Mouse (Mus musculus) limb, embryonic 14.5 days (tissue): ENCODE results near the gene Wdr70. TPM values are rescaled to one million over a fixed set of nuclear protein-coding genes. Genes with fewer than 3 reads are reported as not detected.

Experiments
- ATAC-seq: fragments of 200-750 bp; cut with Nextera tagmentation; 2 replicates; pipeline ENCODE4 v1.8.0; 2017; ENCODE audit warnings: low read depth, moderate number of reproducible peaks, moderate TSS enrichment; ENCODE audit not compliant: low FRiP score
- DNase-seq: peaks from one replicate; pipeline ENCODE4 v3.0.0-alpha.2; 2015; ENCODE audit warnings: low spot score
- H3K27ac ChIP-seq: fragments of 300-500 bp; sonication (generic); replicated peaks from 2 replicates; pipeline ENCODE4 v1.5.1; 2014; ENCODE audit warnings: low read depth, mild to moderate bottlenecking, low read length, moderate library complexity, mixed read lengths
- H3K27me3 ChIP-seq: fragments of 300-500 bp; sonication (generic); 2 replicates; pipeline ENCODE4 v1.6.1; 2014; ENCODE audit warnings: low read length, mixed read lengths; ENCODE audit not compliant: control insufficient read depth, insufficient read depth
- H3K36me3 ChIP-seq: fragments of 300-500 bp; sonication (generic); 2 replicates; pipeline ENCODE4 v1.6.1; 2014; ENCODE audit warnings: mild to moderate bottlenecking, low read length, moderate library complexity, mixed read lengths; ENCODE audit not compliant: control insufficient read depth, insufficient read depth
- H3K4me1 ChIP-seq: fragments of 300-500 bp; sonication (generic); 2 replicates; pipeline ENCODE4 v1.6.1; 2014; ENCODE audit warnings: antibody characterized with exemption, low read length, mixed read lengths; ENCODE audit not compliant: control insufficient read depth, insufficient read depth
- H3K4me2 ChIP-seq: fragments of 300-500 bp; sonication (generic); replicated peaks from 2 replicates; pipeline ENCODE4 v1.6.1; 2014; ENCODE audit warnings: low read depth, mild to moderate bottlenecking, low read length, moderate library complexity; ENCODE audit not compliant: severe bottlenecking
- H3K4me3 ChIP-seq: fragments of 300-500 bp; sonication (generic); replicated peaks from 2 replicates; pipeline ENCODE4 v1.5.1; 2014; ENCODE audit warnings: low read length
- H3K9ac ChIP-seq: fragments of 300-500 bp; sonication (generic); 2 replicates; pipeline ENCODE4 v1.6.1; 2014; ENCODE audit warnings: mild to moderate bottlenecking, low read depth, low read length, moderate library complexity; ENCODE audit not compliant: severe bottlenecking
- H3K9me3 ChIP-seq: fragments of 300-500 bp; sonication (generic); 2 replicates; pipeline ENCODE4 v1.6.1; 2016; ENCODE audit warnings: low read length; ENCODE audit not compliant: control insufficient read depth
- POLR2A ChIP-seq: fragments of 200-500 bp; IDR thresholded peaks from 2 replicates; pipeline ENCODE4 v1.8.0; 2012; ENCODE audit warnings: inconsistent platforms, mild to moderate bottlenecking, moderate library complexity, borderline replicate concordance; ENCODE audit not compliant: insufficient read depth, insufficient read length; ENCODE audit errors: extremely low read depth
- WGBS: fragments of 180-500 bp; shearing (Covaris S2); extraction: QIAGEN DNeasy Blood & Tissue Kit; methylation state at CpG from one replicate; pipeline ENCODE4 v1.1.7; 2014; 5-methylcytosine and 5-hydroxymethylcytosine counted together
- polyA plus RNA-seq, 2 experiments: library from polyadenylated mRNA; depleted of rRNA in 1 of 2; stranded (reverse) in 1 of 2; unstranded in 1 of 2; fragments of >200 nt; fragmentation: Nextera tagmentation in 1 of 2; extraction: Ambion mirVana in 1 of 2; gene quantifications; 2 replicates each; pipeline versions ENCODE4 v1.2.1 to v1.2.3; 2012 to 2014

Gene Wdr70
- polyA plus RNA-seq, 2 experiments = 36.4 to 50.4 TPM

DNA sequence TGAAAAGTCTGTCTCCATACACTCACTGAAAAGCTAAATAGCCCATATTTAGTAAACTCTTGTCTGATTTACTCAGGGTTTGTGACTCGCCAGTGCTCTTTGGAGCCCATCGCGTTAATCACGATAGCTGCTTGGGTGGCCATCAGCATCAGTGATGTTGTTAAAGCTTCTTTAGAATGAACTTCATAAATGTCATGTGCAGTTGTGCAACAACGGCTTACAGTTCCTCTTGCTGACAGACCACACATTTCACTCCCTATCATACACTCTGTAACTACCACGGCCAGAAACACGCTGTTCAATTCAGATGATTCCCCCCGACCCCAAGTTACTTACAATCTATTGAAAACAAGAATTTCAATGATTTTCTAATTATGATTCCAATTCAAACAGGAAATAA lies 95.2 kb downstream of the Wdr70 start:
- Histone ChIP-seq H3K4me3 (no peak overlapping the region), H3K27ac (no peak overlapping the region), H3K4me2 (no peak overlapping the region), H3K9me3 (no peaks in the 10 kb centered on the region), H3K4me1 (peaks cover 3% of the 10 kb centered on the region; the same call in 1 of the 2 replicates), H3K9ac (no peak overlapping the region), H3K27me3 (no peaks in the 10 kb centered on the region), H3K36me3 (no peaks in the 10 kb centered on the region)
- DNase-seq (no peak), ATAC-seq (no peak)
- no peak for TF ChIP-seq POLR2A
- WGBS = 87% methylated on average over 8 of the region's 8 CpGs

GRCm38 (mm10) chr15:7998843-7999546 lies 100.0 kb downstream of the Wdr70 start:
- TF ChIP-seq POLR2A = no peak
- H3K27me3 ChIP-seq = no peaks in the 10 kb centered on the region
- 58% methylated on average over 14 of the region's 14 CpGs for WGBS
- no peak for ATAC-seq
- no peaks in the 10 kb centered on the region for H3K4me1 ChIP-seq
- H3K9me3 ChIP-seq = no peaks in the 10 kb centered on the region
- no peak overlapping the region for H3K9ac ChIP-seq
- no peak overlapping the region for H3K4me2 ChIP-seq
- no peak for DNase-seq
- no peak overlapping the region for H3K27ac ChIP-seq
- no peak overlapping the region for H3K4me3 ChIP-seq
- no peaks in the 10 kb centered on the region for H3K36me3 ChIP-seq

DNA sequence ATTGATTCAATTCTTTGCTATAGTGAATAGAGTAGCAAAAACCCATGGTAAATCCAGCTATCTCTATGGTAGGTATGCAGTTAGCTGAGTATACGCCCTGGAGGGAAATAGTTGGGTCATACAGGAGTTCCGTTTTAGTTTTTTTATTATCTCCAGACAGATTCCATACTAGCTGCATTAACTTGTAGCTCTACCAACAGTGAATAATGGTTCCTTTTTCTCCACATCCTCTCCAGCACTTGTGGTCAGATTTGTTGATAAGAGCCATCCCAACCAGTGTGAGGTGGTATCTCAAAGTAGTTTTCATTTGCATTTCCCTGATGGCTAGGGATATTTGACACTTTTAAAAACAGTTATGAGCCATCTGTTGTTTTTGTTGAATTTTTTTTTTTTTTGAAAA lies 100.9 kb downstream of the Wdr70 start:
- WGBS = 71% methylated on average over 2 of the region's 2 CpGs
- H3K27me3 ChIP-seq = no peaks in the 10 kb centered on the region

GRCm38 (mm10) chr15:7993721-7994120 lies 105.3 kb downstream of the Wdr70 start:
- Histone ChIP-seq H3K4me3 (no peak overlapping the region), H3K27me3 (no peaks in the 10 kb centered on the region), H3K4me2 (no peak overlapping the region), H3K27ac (no peak overlapping the region), H3K4me1 (no peaks in the 10 kb centered on the region), H3K9ac (no peak overlapping the region), H3K36me3 (no peaks in the 10 kb centered on the region), H3K9me3 (no peaks in the 10 kb centered on the region)
- no peak for TF ChIP-seq POLR2A
- ATAC-seq (no peak), DNase-seq (no peak)
- WGBS = 82% methylated on average over 6 of the region's 6 CpGs

More for the DNA sequence above, 100.9 kb downstream of the Wdr70 start:
- ATAC-seq = no peak
- Histone ChIP-seq H3K9ac (no peak overlapping the region), H3K36me3 (no peaks in the 10 kb centered on the region), H3K4me2 (no peak overlapping the region), H3K27ac (no peak overlapping the region), H3K4me3 (no peak overlapping the region), H3K4me1 (no peaks in the 10 kb centered on the region), H3K9me3 (no peaks in the 10 kb centered on the region)
- no peak for DNase-seq
- TF ChIP-seq POLR2A = no peak

DNA sequence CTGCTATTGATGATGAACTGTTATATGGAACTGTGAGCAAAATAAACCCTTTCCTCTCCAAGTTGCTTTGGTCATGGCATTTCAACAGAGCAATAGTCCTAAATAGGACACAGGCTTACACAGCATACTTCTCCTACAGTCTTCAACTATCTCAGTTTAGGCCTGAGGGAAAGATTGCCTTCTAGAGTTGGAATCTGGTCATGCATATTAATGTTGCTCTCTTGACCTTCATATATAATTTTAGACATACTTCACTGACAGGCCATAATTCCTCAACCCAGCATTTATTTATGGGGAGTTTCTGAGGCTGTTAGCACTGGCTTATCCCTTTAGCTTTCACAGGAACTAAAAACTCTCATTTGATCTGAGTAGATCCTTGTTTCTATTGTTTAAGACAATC lies 108.9 kb downstream of the Wdr70 start:
- H3K4me3 ChIP-seq = no peak overlapping the region
- no peak overlapping the region for H3K4me2 ChIP-seq
- peaks cover 5% of the 10 kb centered on the region for H3K4me1 ChIP-seq
- no peak overlapping the region for H3K9ac ChIP-seq
- TF ChIP-seq POLR2A = no peak
- ATAC-seq (no peak), DNase-seq (no peak)
- H3K27me3 ChIP-seq = no peaks in the 10 kb centered on the region
- H3K9me3 ChIP-seq = no peaks in the 10 kb centered on the region
- no peaks in the 10 kb centered on the region for H3K36me3 ChIP-seq
- H3K27ac ChIP-seq = no peak overlapping the region
